Mouse (Mus musculus): Measurements from ENCODE around the gene Msi1.
"Not testable (repeated sequence)": the region's sequence is repeated elsewhere in the genome, so short reads cannot be mapped to it uniquely, and the experiment has no call there.

Gene Msi1

DNA sequence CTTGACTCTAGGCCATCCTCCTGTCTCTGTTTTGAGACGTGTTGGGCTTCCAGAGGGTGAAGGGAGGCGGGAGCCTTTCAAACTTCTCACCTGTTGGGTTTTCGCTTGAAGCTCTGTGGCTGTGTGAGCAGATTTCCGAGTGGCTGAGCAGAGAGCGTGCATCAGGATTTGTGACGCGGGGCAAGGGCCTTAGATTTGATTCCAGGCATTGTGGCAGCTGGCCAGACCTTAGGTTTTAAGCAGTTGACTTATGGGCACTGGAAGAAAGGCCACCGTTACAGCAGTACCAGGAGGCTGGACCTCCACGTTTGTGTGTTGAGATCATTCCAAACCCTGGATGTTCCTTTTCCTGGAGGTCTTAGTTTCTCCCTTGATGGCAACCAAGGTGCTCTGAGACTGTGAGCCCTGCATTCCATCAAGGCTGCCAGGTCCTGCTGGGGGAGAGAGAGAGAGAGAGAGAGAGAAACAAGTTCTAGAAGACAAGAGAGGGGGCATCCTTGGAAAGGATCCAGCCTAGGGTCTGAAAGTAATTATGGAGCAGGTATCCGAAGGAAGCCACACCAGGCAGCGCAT is 5.0 kb downstream of the Msi1 start:
- DNase-seq, result no peak

DNA sequence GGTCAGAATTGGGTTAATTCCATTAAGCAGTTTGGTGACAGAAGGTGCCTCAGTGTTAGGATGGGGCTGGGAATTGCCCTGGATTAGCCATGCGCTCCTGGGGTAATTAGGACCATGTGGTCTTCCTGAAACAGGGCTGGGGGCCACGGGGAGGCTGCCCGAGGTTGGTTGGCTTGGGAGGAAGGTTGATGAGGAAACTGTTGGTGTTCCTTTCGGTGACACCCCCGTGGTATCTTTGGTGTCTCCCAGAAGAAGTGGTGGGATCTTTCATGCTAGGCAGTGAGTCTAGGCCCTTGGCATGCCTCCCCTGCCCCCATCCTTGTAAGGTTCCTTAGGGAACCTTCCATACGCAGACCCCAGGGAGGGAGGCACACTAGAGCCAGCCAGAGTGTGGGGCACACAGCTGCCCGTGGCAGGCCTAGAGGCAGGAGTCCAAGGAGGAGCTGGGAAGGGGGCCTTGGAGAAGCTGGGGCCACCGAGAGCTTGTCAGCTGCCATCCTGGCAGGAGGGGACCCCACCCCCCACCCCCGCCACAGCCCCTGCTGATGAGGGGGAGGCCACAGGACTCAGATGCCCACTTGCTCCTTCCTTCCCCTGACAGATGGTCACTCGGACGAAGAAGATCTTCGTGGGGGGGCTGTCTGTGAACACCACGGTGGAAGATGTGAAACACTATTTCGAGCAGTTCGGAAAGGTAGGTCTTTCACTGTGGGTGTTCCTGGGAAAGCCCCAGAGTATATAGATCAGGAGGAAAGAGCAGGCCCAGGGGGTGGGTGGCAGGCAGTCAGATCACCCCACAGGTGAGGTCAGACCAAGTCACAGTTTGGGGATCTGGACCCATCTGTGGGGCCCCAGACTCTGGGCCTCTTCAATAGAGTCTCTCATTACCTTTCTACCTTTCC is 5.7 kb downstream of the Msi1 start:
- DNase-seq, result peak; percentile 57

- DNase-seq, result no peak
These were observed 6.5 kb downstream of the Msi1 start for GRCm38 (mm10) chr5:115435755-115436379.

GRCm38 (mm10) chr5:115436421-115437124 is 7.2 kb downstream of the Msi1 start:
- peak; percentile 98 for DNase-seq

GRCm38 (mm10) chr5:115437242-115437944 is 8.0 kb downstream of the Msi1 start:
- DNase-seq, result no peak

- DNase-seq, result peak; percentile 77
These were observed 8.5 kb downstream of the Msi1 start for GRCm38 (mm10) chr5:115437945-115438315.

DNA sequence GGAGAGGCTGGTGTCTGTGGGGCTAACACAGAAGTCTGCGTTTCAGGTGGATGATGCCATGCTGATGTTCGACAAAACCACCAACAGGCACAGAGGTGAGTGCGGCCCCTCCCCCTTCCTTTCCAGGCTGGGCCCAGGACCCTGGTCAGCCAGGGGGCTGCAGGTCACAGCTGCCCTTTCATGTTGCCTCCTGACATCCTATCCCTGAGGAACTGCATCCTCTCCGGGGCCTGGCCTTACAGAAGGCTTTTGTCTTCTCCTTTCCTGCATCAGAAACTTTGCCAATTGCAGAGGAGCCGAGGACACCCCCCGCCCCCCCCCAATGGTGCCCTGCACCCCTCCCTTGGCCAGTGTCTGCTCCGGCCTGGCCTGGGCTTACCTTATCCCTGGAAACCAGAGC is 9.3 kb downstream of the Msi1 start:
- DNase-seq, result no peak

DNA sequence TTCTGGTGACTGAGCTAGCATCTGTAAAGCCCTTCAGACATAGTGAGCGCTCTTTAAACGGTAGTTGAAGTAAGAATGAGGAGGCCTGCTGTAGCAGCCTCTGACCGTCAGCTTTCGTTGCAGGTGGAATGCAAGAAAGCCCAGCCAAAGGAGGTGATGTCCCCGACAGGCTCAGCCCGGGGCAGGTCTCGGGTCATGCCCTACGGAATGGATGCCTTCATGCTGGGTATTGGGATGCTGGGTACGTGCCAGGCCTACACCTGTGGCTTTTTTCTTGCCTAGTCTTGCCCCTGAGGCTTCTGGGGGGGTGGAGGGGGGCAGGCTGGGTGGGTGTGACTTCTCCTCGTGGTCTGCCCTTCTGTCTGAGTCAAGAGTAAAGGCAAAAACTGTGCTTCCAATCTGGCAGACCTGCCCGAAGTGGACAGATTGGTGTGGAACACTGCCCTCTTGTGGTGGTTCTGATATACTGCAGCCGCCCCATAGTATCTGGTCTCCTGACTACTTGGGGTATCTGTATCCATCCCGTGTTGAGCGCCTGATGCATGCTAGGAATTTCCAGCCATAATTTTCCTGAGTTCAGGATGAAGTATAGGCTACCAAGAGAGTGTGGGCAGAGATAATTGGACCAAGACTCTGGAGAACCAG is 11.9 kb downstream of the Msi1 start:
- peak; percentile 84 for DNase-seq

DNA sequence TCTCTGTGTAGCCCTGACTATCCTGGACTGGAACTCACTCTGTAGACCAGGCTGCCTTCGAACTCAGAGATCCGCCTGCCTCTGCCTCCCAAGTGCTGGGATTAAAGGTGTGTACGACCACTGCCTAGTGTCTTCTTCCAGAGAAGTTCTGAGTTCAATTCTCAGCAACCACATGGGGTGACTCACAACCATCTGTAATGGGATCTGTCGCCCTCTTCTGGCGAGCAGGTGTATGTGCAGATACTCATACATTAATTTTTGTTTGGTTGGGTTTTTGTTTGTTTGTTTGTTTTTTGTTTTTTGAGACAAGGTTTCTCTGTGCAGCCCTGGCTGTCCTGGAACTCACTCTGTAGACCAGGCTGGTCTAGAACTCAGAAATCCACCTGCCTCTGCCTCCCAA is 13.3 kb downstream of the Msi1 start:
- not testable (repeated sequence) for DNase-seq

DNA sequence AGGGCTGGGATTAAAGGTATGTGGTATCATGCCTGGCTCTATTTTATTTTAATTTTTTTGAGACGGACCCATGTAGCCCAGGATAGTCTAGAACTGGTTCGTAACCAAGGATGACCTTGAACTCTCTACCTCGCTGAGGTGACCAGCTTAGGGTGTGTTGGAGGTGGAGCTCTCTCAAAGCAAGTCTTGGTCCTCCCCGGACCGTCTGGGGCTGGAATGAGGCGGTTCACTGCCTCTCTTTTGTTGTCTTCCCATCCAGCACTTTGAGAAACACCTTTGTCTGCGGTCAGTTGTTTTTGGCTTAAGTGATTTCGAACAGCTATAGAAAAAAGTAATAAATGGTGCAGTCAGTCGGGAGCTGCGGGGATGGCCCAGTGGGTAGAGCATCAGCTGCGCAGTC is 14.7 kb downstream of the Msi1 start:
- no peak for DNase-seq

- DNase-seq, result no peak
These were observed 17.7 kb downstream of the Msi1 start for GRCm38 (mm10) chr5:115447108-115447507.

- no peak for DNase-seq
These were observed 19.8 kb downstream of the Msi1 start for GRCm38 (mm10) chr5:115449247-115449646.

GRCm38 (mm10) chr5:115450410-115451317 is 21.3 kb downstream of the Msi1 start:
- no peak for DNase-seq

DNA sequence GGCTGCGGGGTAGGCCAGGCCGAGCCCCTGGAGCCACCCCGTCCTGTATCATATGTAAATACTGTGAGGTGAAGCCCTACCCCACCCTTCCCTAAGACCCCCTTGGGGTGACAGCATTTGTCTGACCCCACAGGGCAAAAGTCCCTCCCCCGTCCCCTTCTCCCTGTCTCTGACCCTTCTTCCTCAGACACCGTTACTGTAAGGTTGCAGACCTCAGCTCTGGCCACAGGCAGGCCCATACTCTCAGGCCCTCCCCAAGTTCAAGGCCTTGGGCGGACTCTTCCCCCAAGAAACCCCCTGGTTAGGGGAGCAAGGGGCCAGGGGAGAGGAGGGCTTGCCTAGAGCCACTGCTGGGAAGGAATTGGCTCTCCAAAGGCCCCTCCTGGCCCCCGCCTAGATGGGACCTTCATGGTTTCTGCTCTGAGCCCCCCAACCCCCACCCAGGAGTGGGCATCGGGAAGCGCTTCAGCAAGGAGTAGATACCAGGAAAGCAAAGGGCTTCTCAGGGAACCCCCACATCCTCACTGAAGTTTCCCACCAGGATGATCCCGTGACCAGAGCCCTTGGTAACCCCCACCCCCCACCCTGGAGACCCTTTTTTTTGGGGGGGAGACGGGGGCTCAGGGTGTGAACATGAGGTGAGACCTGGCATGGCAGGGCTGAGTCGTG is 25.2 kb downstream of the Msi1 start:
- DNase-seq, result no peak

GRCm38 (mm10) chr5:115455838-115456237 is 26.4 kb downstream of the Msi1 start:
- no peak for DNase-seq

- no peak for DNase-seq
These were observed 29.5 kb downstream of the Msi1 start for GRCm38 (mm10) chr5:115458918-115459317.

DNA sequence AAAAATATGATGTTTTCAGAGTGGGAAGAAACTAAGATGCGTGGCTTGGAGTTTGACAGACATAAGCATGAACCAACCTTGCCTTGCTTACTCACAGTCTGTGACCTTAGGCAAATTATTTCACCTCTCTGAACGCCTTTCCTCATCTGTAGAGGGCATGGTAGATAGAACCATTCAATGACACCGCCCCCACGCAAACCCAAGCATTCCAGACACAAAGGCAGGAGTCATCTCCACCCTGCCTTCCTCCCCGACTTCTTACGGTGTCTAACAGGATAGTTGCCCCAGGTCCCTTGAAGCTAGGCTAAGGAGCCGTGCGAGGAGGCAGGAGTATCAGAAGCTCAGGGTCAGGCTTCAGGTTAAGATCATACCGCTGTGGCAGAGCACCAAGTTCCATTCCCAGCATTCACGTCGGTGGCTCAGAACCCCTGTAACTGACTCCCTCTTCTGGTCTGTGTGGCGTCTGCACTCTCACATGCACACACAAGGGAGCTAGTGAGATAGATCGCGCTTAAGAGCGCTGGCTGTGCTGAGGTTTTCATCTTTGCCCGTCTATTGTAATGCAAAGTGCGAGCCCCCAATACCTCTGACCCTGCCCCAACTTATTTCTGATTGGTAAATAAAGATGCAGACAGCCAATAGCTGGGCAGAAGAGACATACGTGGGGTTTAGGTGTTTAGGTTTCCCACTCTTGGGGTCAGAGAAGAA is 35.2 kb downstream of the Msi1 start:
- DNase-seq, result no peak

GRCm38 (mm10) chr5:115465642-115466420 is 36.4 kb downstream of the Msi1 start, which contains the start of gene Pla2g1b:
Gene Pla2g1b, plus strand, starts transcription at chr5:115466262.
- DNase-seq, result no peak

- DNase-seq, result no peak
These were observed 40.4 kb downstream of the Msi1 start for GRCm38 (mm10) chr5:115469791-115470190.
